Mouse (Mus musculus): ENCODE measurements around the gene Ppl.
A peak's percentile ranks its signal among the peaks of the same experiment; 100 is the strongest.

Ppl gene

GRCm38 (mm10) chr16:5130196-5130595, 2.0 kb downstream of the Ppl start:
- DNase-seq (ENCODE audit: low read depth, low spot score) = no peak

GRCm38 (mm10) chr16:5123476-5123875, 8.7 kb downstream of the Ppl start:
- DNase-seq (ENCODE audit: low read depth, low spot score) = no peak

- DNase-seq (ENCODE audit: low read depth, low spot score) = no peak
Measured at GRCm38 (mm10) chr16:5119845-5120244, 12.4 kb downstream of the Ppl start.

GRCm38 (mm10) chr16:5119385-5119784, 12.8 kb downstream of the Ppl start:
- no peak for DNase-seq (ENCODE audit: low read depth, low spot score)

GRCm38 (mm10) chr16:5113582-5113981, 18.6 kb downstream of the Ppl start:
- no peak for DNase-seq (ENCODE audit: low read depth, low spot score)

GRCm38 (mm10) chr16:5113002-5113550, 19.1 kb downstream of the Ppl start:
- DNase-seq (ENCODE audit: low read depth, low spot score) = no peak

GRCm38 (mm10) chr16:5111021-5111420, 21.2 kb downstream of the Ppl start:
- DNase-seq (ENCODE audit: low read depth, low spot score) = no peak

GRCm38 (mm10) chr16:5109877-5110276, 22.3 kb downstream of the Ppl start:
- no peak for DNase-seq (ENCODE audit: low read depth, low spot score)

- no peak for DNase-seq (ENCODE audit: low read depth, low spot score)
Measured at GRCm38 (mm10) chr16:5101000-5101399, 31.2 kb downstream of the Ppl start.

GRCm38 (mm10) chr16:5096504-5096903, 35.7 kb downstream of the Ppl start:
- no peak for DNase-seq (ENCODE audit: low read depth, low spot score)

GRCm38 (mm10) chr16:5093285-5093684, 38.9 kb downstream of the Ppl start:
- DNase-seq (ENCODE audit: low read depth, low spot score) = no peak

- no peak for DNase-seq (ENCODE audit: low read depth, low spot score)
Measured at GRCm38 (mm10) chr16:5089021-5089420, 43.2 kb downstream of the Ppl start.

- DNase-seq (ENCODE audit: low read depth, low spot score) = no peak
Measured at GRCm38 (mm10) chr16:5086179-5086578, 46.0 kb downstream of the Ppl start.

GRCm38 (mm10) chr16:5085196-5085595, 47.0 kb downstream of the Ppl start:
- no peak for DNase-seq (ENCODE audit: low read depth, low spot score)

- DNase-seq (ENCODE audit: low read depth, low spot score) = no peak
Measured at GRCm38 (mm10) chr16:5074341-5074740, 57.9 kb downstream of the Ppl start.

GRCm38 (mm10) chr16:5071974-5072373, 60.2 kb downstream of the Ppl start:
- no peak for DNase-seq (ENCODE audit: low read depth, low spot score)

GRCm38 (mm10) chr16:5070321-5070720, 61.9 kb downstream of the Ppl start:
- peak; percentile 55 for DNase-seq (ENCODE audit: low read depth, low spot score)

- DNase-seq (ENCODE audit: low read depth, low spot score) = no peak
Measured at GRCm38 (mm10) chr16:5063472-5063871, 68.7 kb downstream of the Ppl start.

- DNase-seq (ENCODE audit: low read depth, low spot score) = no peak
Measured at GRCm38 (mm10) chr16:5058114-5058513, 74.1 kb downstream of the Ppl start.

GRCm38 (mm10) chr16:5050251-5051110, 81.7 kb downstream of the Ppl start:
- no peak for DNase-seq (ENCODE audit: low read depth, low spot score)

- peak; percentile 98 for DNase-seq (ENCODE audit: low read depth, low spot score)
Measured at GRCm38 (mm10) chr16:5049774-5050234, 82.4 kb downstream of the Ppl start, which contains the start of the genes Glyr1 and Ubn1. Glyr1 (minus strand) TSS chr16:5049863. Ubn1 (plus strand) TSS chr16:5050057.

GRCm38 (mm10) chr16:5049182-5049773, 82.9 kb downstream of the Ppl start:
- no peak for DNase-seq (ENCODE audit: low read depth, low spot score)

GRCm38 (mm10) chr16:5045322-5045721, 86.9 kb downstream of the Ppl start:
- no peak for DNase-seq (ENCODE audit: low read depth, low spot score)

Measured in telencephalon, adult 2 months (tissue).